Mouse (Mus musculus) lung, postnatal 4 days (tissue): ENCODE data around the gene H2-Aa.
"Not testable (repeated sequence)": the region's sequence is repeated elsewhere in the genome, so short reads cannot be mapped to it uniquely, and the experiment has no call there.

Experiments
- DNase-seq, 2 experiments: peaks; one replicate each; pipeline ENCODE4 v3.0.0; 2021

The H2-Aa gene

GRCm38 (mm10) chr17:34287648-34288047, at the start of gene H2-Aa:
Gene H2-Aa, minus strand, starts transcription at chr17:34287823.
- peak; percentile 80 to 91 for DNase-seq

GRCm38 (mm10) chr17:34331200-34331599, 43.6 kb upstream of the H2-Aa start:
- DNase-seq, result no peak

GRCm38 (mm10) chr17:34329807-34330206, 42.2 kb upstream of the H2-Aa start:
- DNase-seq, result no peak

- DNase-seq, result no peak
Measured at GRCm38 (mm10) chr17:34326373-34326772, 38.8 kb upstream of the H2-Aa start.

GRCm38 (mm10) chr17:34325436-34325835, 37.8 kb upstream of the H2-Aa start, which contains the start of gene H2-Eb2:
Gene H2-Eb2, plus strand, starts transcription at chr17:34325665.
- DNase-seq, result peak in 1 of 2 experiments; percentile 33

GRCm38 (mm10) chr17:34317275-34317674, 29.7 kb upstream of the H2-Aa start:
- DNase-seq, result no peak

- DNase-seq, result no peak
Measured at GRCm38 (mm10) chr17:34316697-34317096, 29.1 kb upstream of the H2-Aa start.

GRCm38 (mm10) chr17:34315512-34315911, 27.9 kb upstream of the H2-Aa start:
- no peak for DNase-seq

GRCm38 (mm10) chr17:34314286-34314685, 26.7 kb upstream of the H2-Aa start:
- DNase-seq, result no peak

- peak; percentile 74 to 87 for DNase-seq
Measured at GRCm38 (mm10) chr17:34313393-34313792, 25.8 kb upstream of the H2-Aa start.

GRCm38 (mm10) chr17:34312185-34312584, 24.6 kb upstream of the H2-Aa start:
- DNase-seq, result no peak

- DNase-seq, result not testable (repeated sequence)
Measured at GRCm38 (mm10) chr17:34310526-34310925, 22.9 kb upstream of the H2-Aa start.

GRCm38 (mm10) chr17:34309683-34310385, 22.2 kb upstream of the H2-Aa start:
- DNase-seq, result peak; percentile 74 to 86

- DNase-seq, result no peak
Measured at GRCm38 (mm10) chr17:34309225-34309624, 21.6 kb upstream of the H2-Aa start.

- no peak for DNase-seq
Measured at GRCm38 (mm10) chr17:34308161-34308560, 20.5 kb upstream of the H2-Aa start.

GRCm38 (mm10) chr17:34307216-34307615, 19.6 kb upstream of the H2-Aa start:
- DNase-seq, result no peak

- no peak for DNase-seq
Measured at GRCm38 (mm10) chr17:34306407-34306806, 18.8 kb upstream of the H2-Aa start.

- peak; percentile 79 to 92 for DNase-seq
Measured at GRCm38 (mm10) chr17:34305380-34306030, 17.9 kb upstream of the H2-Aa start, which contains the start of gene H2-Eb1. Gene H2-Eb1, plus strand, starts transcription at chr17:34305867.

- DNase-seq, result peak; percentile 53 to 83
Measured at GRCm38 (mm10) chr17:34304751-34305150, 17.1 kb upstream of the H2-Aa start.

- no peak for DNase-seq
Measured at GRCm38 (mm10) chr17:34303789-34304188, 16.2 kb upstream of the H2-Aa start.

GRCm38 (mm10) chr17:34301670-34302190, 14.1 kb upstream of the H2-Aa start:
- DNase-seq, result no peak

GRCm38 (mm10) chr17:34300691-34301566, 13.3 kb upstream of the H2-Aa start:
- peak in 1 of 2 experiments; percentile 38 for DNase-seq

- no peak for DNase-seq
Measured at GRCm38 (mm10) chr17:34300071-34300470, 12.4 kb upstream of the H2-Aa start.
